Mouse (Mus musculus): ENCODE data around the gene Deaf1.

DNA sequence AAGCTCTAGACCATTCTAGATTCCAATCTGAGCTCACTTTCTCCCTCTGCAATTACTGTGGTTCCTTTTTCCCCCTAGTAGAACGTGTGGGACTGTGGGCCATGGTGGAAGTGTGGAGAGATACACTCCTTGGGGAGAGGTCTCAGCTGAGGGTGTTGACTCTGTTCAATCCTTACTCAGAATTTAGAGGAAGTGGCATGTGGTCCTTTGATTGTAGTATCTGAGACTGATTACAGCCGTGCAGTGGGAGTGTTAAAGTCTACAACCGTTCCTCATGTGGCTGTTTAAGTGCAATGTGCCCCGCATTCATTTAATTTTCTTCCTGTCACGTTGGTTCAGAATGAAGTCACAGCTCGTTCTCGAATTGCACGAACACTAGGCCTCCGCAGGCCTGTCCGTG lies 71.3 kb downstream of the Deaf1 start:
- TF ChIP-seq CTCF (conservative IDR thresholded peaks at IDR 0.05; ENCODE audit: low read length) (no peak), POU5F1 (IDR thresholded peaks at IDR 0.05; ENCODE audit: borderline replicate concordance, low read length) (no peak), NANOG (IDR thresholded peaks at IDR 0.05; ENCODE audit: borderline replicate concordance, low read length) (no peak)

Data from E14TG2a.4 (cell line).